Mouse (Mus musculus) embryonic stem cell, embryonic (primary cell): ENCODE measurements at regions not wholly inside any gene's neighbourhood (a gene's known extent, or its start where the extent isn't known, plus 50 kb on each side); places are given as distances from the start of the nearest gene placed in this dataset.

ENCODE experiments used
- CTCF ChIA-PET, 4 experiments: fragments of 300-600 bp in 2 of 4; fragments of 350-600 bp in 2 of 4; sonication (Branson Sonifier 250); formaldehyde crosslinking; loops; one replicate each; lab custom pipeline; 2022; ENCODE audit warnings: inconsistent platforms in 2 of 4; lab: Charles Lee
- POLR2A ChIA-PET, 4 experiments: fragments of 300-600 bp in 2 of 4; fragments of 350-600 bp in 2 of 4; sonication (Branson Sonifier 250); formaldehyde crosslinking; loops; one replicate each; lab custom pipeline; 2022; ENCODE audit warnings: antibody characterized with exemption in 4 of 4, inconsistent platforms in 1 of 4; lab: Charles Lee

- ChIA-PET POLR2A (interaction anchor here in 1 of 4 experiments (0.6 kb wide), 1 partner anchor 142 kb away, joined by 3 read pairs; no protein-coding TSS in a partner anchor), CTCF (no interaction called here)
Measured at GRCm38 (mm10) chr10:117538725-117539124, 90.6 kb upstream of the Cpm start.

DNA sequence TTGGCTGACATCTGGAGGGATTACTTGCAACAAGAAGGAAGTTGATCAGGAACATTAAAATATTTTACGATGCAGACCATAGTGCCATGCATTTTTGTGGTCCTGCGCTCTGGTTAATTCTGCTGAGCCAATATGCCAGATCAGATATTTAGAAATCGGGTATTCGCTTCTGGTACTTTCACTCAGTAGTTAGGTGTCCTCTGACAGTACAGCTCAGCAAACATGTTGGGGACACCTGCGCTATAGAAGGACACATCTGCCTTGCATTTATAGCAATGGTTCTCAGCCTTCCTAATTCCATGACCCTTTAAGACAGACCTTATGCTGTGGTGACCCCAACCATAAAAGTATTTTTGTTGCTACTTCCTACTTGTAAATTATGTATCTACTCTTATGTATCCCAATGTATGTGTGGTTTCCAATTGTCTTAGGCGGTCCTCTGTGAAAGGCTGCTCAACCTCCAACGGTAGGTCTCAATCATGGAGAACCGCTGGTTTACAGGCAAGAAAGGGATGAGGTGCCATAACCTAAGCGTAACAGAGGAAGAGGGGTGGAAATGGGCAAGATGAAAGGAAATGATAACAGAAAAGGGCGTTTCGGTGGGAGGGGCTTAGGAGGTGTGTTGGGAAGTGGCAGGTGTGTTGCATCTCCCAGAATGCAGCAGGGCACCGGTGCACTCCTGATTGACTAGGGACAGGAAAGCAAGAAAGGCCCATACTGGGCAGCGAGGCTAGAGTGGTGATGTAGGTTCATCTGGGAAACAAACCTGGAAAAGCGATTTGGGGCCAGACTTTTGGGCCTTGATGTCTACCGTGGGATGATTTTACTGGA, 92.3 kb upstream of the Cpm start:
- POLR2A ChIA-PET = interaction anchor here in 1 of 4 experiments (1.0 kb wide), 1 partner anchor 21 kb away, joined by 3 read pairs; no protein-coding TSS in a partner anchor

GRCm38 (mm10) chr10:117535843-117536242, 93.5 kb upstream of the Cpm start:
- ChIA-PET CTCF (no interaction called here), POLR2A (interaction anchor here in 1 of 4 experiments (1.0 kb wide), 1 partner anchor 20 kb away, joined by 3 read pairs; no protein-coding TSS in a partner anchor)

More for the DNA sequence above, 92.3 kb upstream of the Cpm start:
- CTCF ChIA-PET = no interaction called here

DNA sequence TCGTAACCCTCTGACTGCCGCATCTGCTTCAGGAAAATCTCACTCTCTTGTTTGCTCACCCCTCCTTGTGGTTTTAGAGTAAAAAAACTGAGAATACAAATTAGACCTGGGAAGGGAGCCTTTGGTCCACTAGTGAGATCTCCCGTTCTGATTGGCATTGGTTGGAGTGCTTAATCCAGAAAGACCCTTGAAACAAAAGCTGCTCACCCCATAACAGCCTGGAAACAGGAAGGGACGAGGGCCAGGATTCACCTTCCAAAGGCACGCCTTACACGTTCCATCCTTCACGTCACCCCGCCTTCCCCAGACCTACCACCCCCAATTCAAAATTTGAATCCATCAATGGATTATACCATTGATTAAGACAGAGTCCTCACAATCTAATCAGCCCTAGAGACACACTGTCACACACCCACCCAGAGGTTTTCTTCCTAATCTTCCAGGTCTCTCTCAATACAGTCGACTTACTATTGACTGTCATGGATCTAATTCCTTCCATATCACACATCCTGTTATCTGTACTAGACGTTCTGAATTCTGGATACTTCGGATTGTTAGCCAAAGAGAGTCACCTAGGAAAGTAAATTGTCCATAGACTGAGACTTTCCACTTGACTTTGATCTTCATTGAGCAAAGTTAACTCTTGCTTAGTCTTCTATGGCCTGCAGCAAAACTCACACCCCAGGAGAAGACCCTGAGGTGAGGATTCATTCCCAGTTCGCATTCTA, 94.1 kb upstream of the Cpm start:
- ChIA-PET POLR2A (no interaction called here), CTCF (no interaction called here)

- ChIA-PET CTCF (interaction anchor here in 1 of 4 experiments (0.7 kb wide), 1 partner anchor 114 kb away, joined by 3 read pairs; no protein-coding TSS in a partner anchor), POLR2A (no interaction called here)
Measured at GRCm38 (mm10) chr10:117534478-117534877, 94.8 kb upstream of the Cpm start.

DNA sequence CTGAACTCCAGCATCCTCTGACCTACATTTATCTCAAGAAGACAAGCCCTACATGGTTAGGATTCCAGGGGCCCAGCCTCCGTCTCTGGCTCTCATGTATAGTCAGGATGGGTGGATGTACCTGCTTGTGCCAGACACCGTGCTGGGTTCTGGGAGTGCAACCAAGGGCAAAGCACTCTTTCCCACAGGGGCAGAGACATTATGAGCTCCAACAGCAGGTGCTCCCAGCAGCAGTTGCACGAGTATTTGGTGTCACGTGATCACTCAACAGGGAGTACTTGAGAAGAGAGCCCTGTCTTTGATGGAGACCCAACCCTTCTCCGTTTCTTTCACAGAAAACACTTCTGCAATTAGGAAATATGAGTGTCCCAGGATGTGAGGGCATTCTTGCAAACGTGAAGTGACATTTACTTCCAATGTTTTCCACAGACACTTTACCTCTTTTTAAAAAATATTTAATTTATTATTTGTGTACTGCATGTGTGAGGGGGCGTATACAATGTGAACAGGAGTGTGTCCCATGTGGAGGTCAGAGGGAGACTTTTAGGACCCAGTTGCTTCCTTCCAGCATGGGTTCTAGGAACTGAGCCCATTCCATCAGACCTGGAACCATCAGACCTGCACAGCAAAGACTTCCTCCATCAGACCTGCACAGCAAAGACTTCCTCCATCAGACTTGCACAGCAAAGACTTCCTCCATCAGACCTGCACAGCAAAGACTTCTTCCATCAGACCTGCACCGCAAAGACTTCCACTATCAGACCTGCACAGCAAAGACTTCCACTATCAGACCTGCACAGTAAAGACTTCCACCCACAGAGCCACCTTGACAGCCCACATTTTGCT, 95.5 kb upstream of the Cpm start:
- CTCF ChIA-PET = interaction anchor here in 1 of 4 experiments (0.7 kb wide), 1 partner anchor 114 kb away, joined by 3 read pairs; no protein-coding TSS in a partner anchor

GRCm38 (mm10) chr10:117532750-117533540, 96.4 kb upstream of the Cpm start:
- POLR2A ChIA-PET = interaction anchor here in 1 of 4 experiments (0.6 kb wide), 1 partner anchor 307 kb away, joined by 3 read pairs; no protein-coding TSS in a partner anchor

More for the DNA sequence above, 95.5 kb upstream of the Cpm start:
- POLR2A ChIA-PET = no interaction called here

DNA sequence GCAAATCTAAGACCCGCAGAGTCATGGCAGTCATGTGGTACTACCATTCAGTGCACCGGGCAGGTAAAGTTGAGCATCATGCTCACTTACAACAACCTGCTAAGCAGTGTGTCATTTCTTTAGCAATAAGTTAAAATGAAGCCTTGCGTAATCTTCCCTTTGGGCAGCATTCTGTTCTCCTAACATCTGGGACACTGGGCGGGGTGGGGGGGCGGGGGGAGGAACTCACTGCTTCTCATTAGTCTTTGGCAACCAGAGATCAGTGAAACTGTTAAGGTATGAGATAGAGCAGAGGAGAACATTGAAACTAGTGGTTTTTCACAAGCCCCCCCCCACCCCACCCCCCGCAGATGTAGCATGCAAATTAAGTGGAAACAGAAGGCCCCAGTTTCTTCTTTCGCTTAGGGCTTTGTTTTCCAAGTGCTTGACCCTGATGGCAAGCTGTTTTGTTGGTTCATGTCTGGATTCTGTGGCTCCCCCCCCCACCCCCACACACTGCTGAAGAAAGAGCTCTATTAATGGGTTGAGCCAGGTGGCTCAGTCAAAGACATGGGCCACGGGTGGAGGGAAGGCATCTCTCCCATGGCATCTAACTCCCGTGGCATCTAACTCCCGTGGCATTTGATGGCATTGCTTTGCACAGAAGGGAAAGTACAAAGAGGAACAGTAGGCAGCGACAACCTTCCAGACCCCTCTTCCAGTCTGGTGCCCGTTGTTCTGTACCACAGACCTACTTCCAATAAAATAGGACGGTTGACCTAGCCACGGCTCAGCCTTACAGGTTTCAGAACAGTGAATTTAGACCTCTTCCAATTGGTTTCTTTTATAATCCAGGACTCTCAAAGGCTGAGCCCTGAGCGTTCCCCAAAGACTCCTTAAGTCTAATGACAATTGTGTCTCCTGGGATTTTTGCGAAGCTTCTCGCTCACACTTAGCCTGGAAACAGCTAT, 97.2 kb upstream of the Cpm start:
- ChIA-PET POLR2A (interaction anchor here in 1 of 4 experiments (0.6 kb wide), 2 partner anchors 36 to 306 kb away, joined by 3 read pairs; no protein-coding TSS in a partner anchor), CTCF (interaction anchor here in 1 of 4 experiments (0.7 kb wide), 1 partner anchor 11 kb away, joined by 12 read pairs; no protein-coding TSS in a partner anchor)

More at GRCm38 (mm10) chr10:117532750-117533540, 96.4 kb upstream of the Cpm start:
- CTCF ChIA-PET = no interaction called here

- POLR2A ChIA-PET = interaction anchor here in 2 of 4 experiments (0.6 to 0.8 kb wide), 2 partner anchors 35 to 128 kb away, joined by 3 read pairs; no protein-coding TSS in a partner anchor
- CTCF ChIA-PET = no interaction called here
Measured at GRCm38 (mm10) chr10:117530859-117531602, 98.3 kb upstream of the Cpm start.

GRCm38 (mm10) chr10:117530007-117530858, 99.1 kb upstream of the Cpm start:
- ChIA-PET POLR2A (interaction anchor here in 1 of 4 experiments (0.8 kb wide), 1 partner anchor 127 kb away, joined by 3 read pairs; no protein-coding TSS in a partner anchor), CTCF (no interaction called here)

GRCm38 (mm10) chr10:117529269-117530006, 99.9 kb upstream of the Cpm start:
- POLR2A ChIA-PET = no interaction called here
- CTCF ChIA-PET = interaction anchor here in 1 of 4 experiments (0.6 kb wide), 1 partner anchor 13 kb away, joined by 5 read pairs; no protein-coding TSS in a partner anchor

GRCm38 (mm10) chr10:117528575-117529268, 100.6 kb upstream of the Cpm start:
- POLR2A ChIA-PET = no interaction called here
- CTCF ChIA-PET = interaction anchor here in 1 of 4 experiments (1.0 kb wide), 1 partner anchor 13 kb away, joined by 3 read pairs; no protein-coding TSS in a partner anchor

DNA sequence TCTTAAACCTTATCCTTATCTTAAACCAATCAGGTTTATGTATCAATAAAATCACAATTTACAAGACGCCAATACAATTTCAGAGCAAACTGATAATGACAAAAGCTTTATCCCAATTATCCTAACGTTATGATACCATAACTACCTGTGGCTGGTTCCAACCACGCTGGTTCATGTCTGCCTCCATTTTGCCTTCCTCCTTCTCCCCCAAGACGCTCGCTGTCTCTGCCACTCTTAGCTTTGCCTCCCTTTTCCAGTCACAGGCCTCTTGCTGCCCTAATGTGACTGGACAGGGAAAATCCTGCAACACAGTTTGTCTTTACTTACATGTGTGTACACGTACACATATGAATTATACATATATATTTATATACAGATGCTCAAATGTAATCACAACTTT, 101.3 kb upstream of the Cpm start:
- POLR2A ChIA-PET = no interaction called here
- CTCF ChIA-PET = interaction anchor here in 2 of 4 experiments (0.6 to 1.0 kb wide), 3 partner anchors 12 to 482 kb away, joined by 3 read pairs; no protein-coding TSS in a partner anchor

- CTCF ChIA-PET = no interaction called here
- POLR2A ChIA-PET = no interaction called here
Measured at GRCm38 (mm10) chr10:117527243-117527642, 102.1 kb upstream of the Cpm start.
